ENCODE assay signal across 14 mouse cellular contexts in the genomic region with DNA sequence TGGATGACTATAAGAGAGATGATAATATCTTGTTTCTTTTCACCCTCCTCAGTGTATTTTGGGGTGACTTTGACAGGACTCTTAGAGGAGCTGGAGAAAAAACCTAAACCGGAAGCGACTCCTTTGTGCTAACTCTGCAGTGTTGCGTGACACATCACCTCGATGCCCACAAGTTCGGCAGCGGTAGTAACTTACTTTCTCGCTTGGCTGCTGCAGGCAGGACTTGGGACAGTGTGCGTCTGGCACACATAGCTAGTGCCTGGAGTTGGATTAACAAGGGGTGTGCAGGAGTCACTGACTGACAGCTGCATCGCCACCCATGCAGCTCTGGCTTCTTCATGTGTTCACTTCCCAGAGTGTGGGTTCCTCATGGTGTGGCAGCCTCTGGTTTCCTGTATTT. TPM values are rescaled to one million over a fixed set of nuclear protein-coding genes. Genes with fewer than 3 reads are reported as not detected.
A peak's percentile ranks its signal among the peaks of the same experiment; 100 is the strongest.
DNase-seq lines count a peak whose midpoint lies in the region; ATAC-seq and TF ChIP-seq lines count a peak whose summit lies in the region.
"Had no signal": no experiment of that assay in that cellular context is flagged by ENCODE, and none has a peak within 500 bp of the region (broad histone marks: within the 10 kb centered on the region; RNA-seq: fewer than 3 reads in every experiment).

No protein-coding gene starts in this region.

- TF ChIP-seq CTCF in spleen, adult 2 months (IDR thresholded peaks at IDR 0.05; ENCODE audit: extremely low read depth, insufficient read depth, insufficient read length, insufficient replicate concordance) = no peak

- ATAC-seq in heart, embryonic 12.5 days (ENCODE audit: insufficient number of reproducible peaks, low FRiP score) = no peak
- ATAC-seq in megakaryocyte, adult 5-6 weeks (ENCODE audit: poor library complexity, severe bottlenecking) = peak; percentile 19; the same call in 1 of the 2 replicates
- ATAC-seq: midbrain, embryonic 16.5 days had no signal

- H3K27me3 ChIP-seq in heart, embryonic 12.5 days (replicated peaks) = no peaks in the 10 kb centered on the region
- H3K27me3 ChIP-seq in spleen, adult 2 months (ENCODE audit: control insufficient read depth, insufficient read depth, low read length) = no peaks in the 10 kb centered on the region
- H3K27me3 ChIP-seq: limb, embryonic 12.5 days had no signal

- 87% methylated on average over 9 of the region's 9 CpGs for WGBS in heart, embryonic 12.5 days
- 46% methylated on average over 9 of the region's 9 CpGs for WGBS in spleen, adult 2 months

- H3K4me3 ChIP-seq in heart, embryonic 12.5 days = no peak overlapping the region
- H3K4me3 ChIP-seq in spleen, adult 2 months (ENCODE audit: extremely low read depth, insufficient read depth, insufficient read length) = no peak overlapping the region
- H3K4me3 ChIP-seq: forebrain, embryonic 10.5 days; limb, embryonic 12.5 days had no signal

- H3K27ac ChIP-seq in heart, embryonic 12.5 days (ENCODE audit: poor library complexity, severe bottlenecking) = peak overlapping the region; percentile 43; the same call in 1 of the 2 replicates
- H3K27ac ChIP-seq in spleen, adult 2 months (ENCODE audit: insufficient read depth, low read length) = peak overlapping the region; percentile 29
- H3K27ac ChIP-seq: forebrain, embryonic 10.5 days; limb, embryonic 12.5 days; stomach, postnatal 0 days had no signal

- peaks cover 11% of the 10 kb centered on the region for H3K36me3 ChIP-seq in heart, embryonic 12.5 days
- peaks cover 1% of the 10 kb centered on the region; the same call in 1 of the 2 replicates for H3K36me3 ChIP-seq in spleen, adult 2 months (ENCODE audit: control insufficient read depth, insufficient read depth, low read length)

- no peak for TF ChIP-seq POLR2A in spleen, adult 2 months (IDR thresholded peaks at IDR 0.05; ENCODE audit: low read depth, low read length)

- intact Hi-C loops in heart, postnatal 14 days (cut with DNase I) = loop anchor here (2.0 kb wide), 1 partner anchor 51 kb away; a partner anchor contains a TSS

- H3K9me3 ChIP-seq in heart, embryonic 12.5 days (replicated peaks) = no peaks in the 10 kb centered on the region
- H3K9me3 ChIP-seq: forebrain, embryonic 10.5 days; limb, embryonic 12.5 days had no signal

- 0 out of 2 replicates have a peak overlapping the region, but pooled peaks have one; percentile 43 for H3K9ac ChIP-seq in heart, embryonic 12.5 days
- H3K9ac ChIP-seq: limb, embryonic 12.5 days had no signal

- H3K4me2 ChIP-seq in heart, embryonic 12.5 days = no peak overlapping the region
- H3K4me2 ChIP-seq: limb, embryonic 12.5 days had no signal

- peaks cover 51% of the 10 kb centered on the region for H3K4me1 ChIP-seq in heart, embryonic 12.5 days (replicated peaks)
- peaks cover 27% of the 10 kb centered on the region for H3K4me1 ChIP-seq in spleen, adult 2 months (ENCODE audit: control insufficient read depth, insufficient read depth, insufficient read length)
- H3K4me1 ChIP-seq: forebrain, embryonic 10.5 days; limb, embryonic 12.5 days had no signal

- DNase-seq in heart, postnatal 14 days = no peak
- no peak for DNase-seq in spleen, adult 2 months (ENCODE audit: low read depth in 1 of 2, low spot score in 2 of 2)
- no peak for DNase-seq in spleen, adult 12 weeks (ENCODE audit: low spot score)
- no peak for DNase-seq in lung, postnatal 4 days
- no peak for DNase-seq in lung, adult 18-20 months
- DNase-seq: adrenal gland, adult 8-10 months; cerebellum, adult 2 months; kidney, adult 8-10 months had no signal

RNA-seq across cellular contexts. Expression of a gene that starts 40.0 kb away (rescaled TPM):
- 3.6 and 3.7 TPM in 2 replicates for polyA plus RNA-seq in heart, embryonic 12.5 days (2016; fragmentation: Nextera tagmentation; extraction: Ambion mirVana)
- 1 to 10 TPM; 1.2 to 3.2 TPM for total RNA-seq in heart, postnatal 14 days (2021)
- 4.3 and 4.5 TPM in 2 replicates for polyA plus RNA-seq in spleen, adult 2 months (2012; rRNA removed)
- total RNA-seq in megakaryocyte, adult 5-6 weeks (2015) = 3.7 and 5.3 TPM in 2 replicates
- 6.1 and 7.6 TPM in 2 replicates for total RNA-seq in megakaryocyte, adult 5-6 weeks (2017)

RNA-seq across cellular contexts. Expression of a gene that starts 51.8 kb away (rescaled TPM):
- 233 and 241 TPM in 2 replicates for polyA plus RNA-seq in heart, embryonic 12.5 days (2016; fragmentation: Nextera tagmentation; extraction: Ambion mirVana)
- total RNA-seq in heart, postnatal 14 days (2021) = 100 to 1,000 TPM; 183 to 188 TPM
- polyA plus RNA-seq in spleen, adult 2 months (2012; rRNA removed) = 138 and 179 TPM in 2 replicates
- total RNA-seq in megakaryocyte, adult 5-6 weeks (2015) = 47.7 and 50.9 TPM in 2 replicates
- 36.8 and 55.2 TPM in 2 replicates for total RNA-seq in megakaryocyte, adult 5-6 weeks (2017)
